Mouse (Mus musculus) monocyte, adult 5-6 weeks (primary cell): Measurements from ENCODE around the gene Atp5g2. TPM values are rescaled to one million over a fixed set of nuclear protein-coding genes. Genes with fewer than 3 reads are reported as not detected.

ENCODE experiments used
- ATAC-seq: fragments of 153-309, 156-312 bp; replicated peaks from 2 replicates; pipeline ENCODE4 v1.8.0; 2017; ENCODE audit warnings: mild to moderate bottlenecking; ENCODE audit not compliant: low TSS enrichment, insufficient number of reproducible peaks, severe bottlenecking, poor library complexity, low FRiP score
- total RNA-seq: library from RNA; stranded (forward); fragments of 200-1000, 200-491, 200-594 nt; gene quantifications from 3 replicates; pipeline ENCODE4 v1.2.3, GENCODE M21; 2017

Gene Atp5g2
- total RNA-seq, 1 experiment from 2014 or later: 6.6 TPM

DNA sequence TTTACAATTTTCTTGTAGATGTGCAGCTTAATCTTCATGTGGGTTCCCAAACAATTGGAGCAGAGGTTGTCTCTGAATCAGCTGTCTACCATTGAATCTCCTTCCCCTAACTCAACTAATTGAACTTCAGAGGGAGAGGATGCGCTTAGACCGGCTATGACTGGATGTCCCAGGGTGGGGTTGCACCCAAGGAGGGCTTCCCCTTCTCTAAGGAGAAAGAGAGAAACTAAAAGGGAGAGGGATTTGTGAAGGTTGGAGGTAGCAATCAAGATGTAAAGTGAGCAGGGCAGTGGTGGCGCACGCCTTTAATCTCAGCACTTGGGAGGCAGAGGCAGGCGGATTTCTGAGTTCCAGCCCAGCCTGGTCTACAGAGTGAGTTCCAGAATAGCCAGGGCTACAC lies 52.7 kb downstream of the Atp5g2 start:
- no peak for ATAC-seq

DNA sequence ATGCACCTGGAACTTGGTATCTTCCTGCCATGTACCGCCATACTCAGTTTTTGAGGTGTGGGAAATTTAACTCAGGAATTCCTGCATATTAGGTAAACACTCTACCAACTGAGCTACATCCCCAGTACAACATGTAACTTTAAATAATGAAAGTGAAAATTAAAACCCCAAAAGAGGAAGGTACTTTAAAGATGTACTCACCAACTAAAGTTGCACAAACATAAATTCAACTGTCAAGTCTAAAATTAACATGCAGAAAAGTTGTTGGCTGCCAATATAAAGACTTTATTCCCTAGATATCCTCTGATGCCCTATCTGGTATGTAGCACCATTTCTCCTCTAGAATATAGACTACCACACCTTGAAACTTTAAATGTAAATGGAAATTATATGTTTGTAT lies 54.5 kb downstream of the Atp5g2 start:
- ATAC-seq: peak; percentile 73

DNA sequence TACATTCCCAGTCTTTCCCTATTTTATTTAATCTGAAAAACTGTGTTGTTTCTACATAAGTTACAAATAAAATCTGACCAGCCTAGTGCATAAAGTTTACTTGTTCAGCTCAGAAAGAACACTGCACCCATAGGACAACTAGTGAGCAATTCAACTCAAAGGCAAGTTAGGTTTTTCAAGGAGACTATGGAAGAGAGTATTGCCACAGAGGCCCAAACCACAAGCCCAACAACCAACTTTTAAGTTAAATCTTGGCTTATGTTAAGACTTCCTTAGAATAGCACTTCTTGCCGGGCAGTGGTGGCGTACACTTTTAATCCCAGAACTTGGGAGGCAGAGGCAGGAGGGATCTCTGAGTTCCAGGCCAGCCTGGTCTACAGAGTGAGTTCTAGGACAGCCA lies 56.0 kb downstream of the Atp5g2 start:
- no peak for ATAC-seq

DNA sequence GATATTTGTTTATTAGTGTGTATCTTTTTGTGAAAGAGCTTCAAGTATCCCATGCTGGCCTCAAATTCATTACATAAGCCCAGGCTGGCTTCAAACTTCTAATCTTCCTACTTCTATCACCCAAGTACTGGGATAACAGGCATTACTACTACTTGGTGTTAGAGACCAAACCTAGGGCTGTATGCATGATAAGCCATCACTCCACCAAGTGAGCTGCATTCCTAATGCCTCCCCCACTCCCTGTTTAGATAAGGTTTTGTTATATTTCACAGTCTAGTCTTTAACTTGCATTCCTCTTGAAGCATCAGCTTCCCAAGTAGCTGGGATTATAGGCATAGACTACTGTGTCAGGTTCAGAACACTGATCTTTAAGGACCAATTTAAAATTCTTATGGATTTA lies 57.9 kb downstream of the Atp5g2 start:
- ATAC-seq: no peak

DNA sequence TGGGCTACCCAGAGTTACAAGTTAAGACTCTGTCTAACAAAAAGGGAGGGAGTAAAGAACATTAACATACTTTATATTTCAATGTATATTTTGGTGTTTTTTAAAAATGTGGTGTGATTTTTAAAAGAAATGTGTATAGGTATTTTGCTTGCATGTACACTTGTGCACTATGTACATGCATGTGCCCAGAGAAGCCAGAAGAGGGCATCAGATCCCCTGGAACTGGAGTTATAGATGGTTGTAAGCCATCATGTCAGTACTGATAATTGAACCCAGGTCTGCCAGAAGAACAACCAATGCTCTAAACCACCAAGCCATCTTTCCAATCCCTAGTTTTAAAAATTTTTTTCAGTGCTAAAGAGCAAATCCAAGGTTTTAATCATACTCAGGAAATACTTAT lies 59.2 kb downstream of the Atp5g2 start:
- no peak for ATAC-seq

Other genes with a start within 250 kb of the Atp5g2 start
- 0.86 TPM in 1 of 3 replicates, not detected in the others for gene Amhr2, start 227.0 kb downstream of the Atp5g2 start, total RNA-seq
- 233 to 280 TPM (median 259 TPM) in 3 replicates for gene Prr13, start 213.3 kb downstream of the Atp5g2 start, total RNA-seq
- gene Pcbp2, start 201.8 kb downstream of the Atp5g2 start, total RNA-seq: 106 to 183 TPM (median 119 TPM) in 3 replicates
- gene Gm10337, start 168.6 kb downstream of the Atp5g2 start, total RNA-seq: not detected in 3 replicates
- 0.32 to 1.2 TPM (median 0.97 TPM) in 3 replicates for gene Map3k12, start 155.3 kb downstream of the Atp5g2 start, total RNA-seq
- gene Tarbp2, start 154.2 kb downstream of the Atp5g2 start, total RNA-seq: 16.2 to 27.3 TPM (median 20.8 TPM) in 3 replicates
- gene Npff, start 147.4 kb downstream of the Atp5g2 start, total RNA-seq: 2.3 to 5.9 TPM in 2 of 3 replicates, not detected in the other
- not detected in 3 replicates for gene Gm28047, start 47.3 kb downstream of the Atp5g2 start, total RNA-seq
- gene Atf7, start 46.9 kb downstream of the Atp5g2 start, total RNA-seq: 26.9 to 70.4 TPM (median 29.2 TPM) in 3 replicates
- gene Calcoco1, start 49.8 kb upstream of the Atp5g2 start, total RNA-seq: 34.7 to 46.4 TPM (median 44.7 TPM) in 3 replicates
- not detected in 3 replicates for gene Hoxc13, start 248.8 kb upstream of the Atp5g2 start, total RNA-seq